Mouse (Mus musculus): ENCODE results near the gene 4632433K11Rik. TPM values are rescaled to one million over a fixed set of nuclear protein-coding genes. Genes with fewer than 3 reads are reported as not detected.
A peak's percentile ranks its signal among the peaks of the same experiment; 100 is the strongest.

Gene 4632433K11Rik
- total and polyA plus RNA-seq, 3 experiments, result not detected

DNA sequence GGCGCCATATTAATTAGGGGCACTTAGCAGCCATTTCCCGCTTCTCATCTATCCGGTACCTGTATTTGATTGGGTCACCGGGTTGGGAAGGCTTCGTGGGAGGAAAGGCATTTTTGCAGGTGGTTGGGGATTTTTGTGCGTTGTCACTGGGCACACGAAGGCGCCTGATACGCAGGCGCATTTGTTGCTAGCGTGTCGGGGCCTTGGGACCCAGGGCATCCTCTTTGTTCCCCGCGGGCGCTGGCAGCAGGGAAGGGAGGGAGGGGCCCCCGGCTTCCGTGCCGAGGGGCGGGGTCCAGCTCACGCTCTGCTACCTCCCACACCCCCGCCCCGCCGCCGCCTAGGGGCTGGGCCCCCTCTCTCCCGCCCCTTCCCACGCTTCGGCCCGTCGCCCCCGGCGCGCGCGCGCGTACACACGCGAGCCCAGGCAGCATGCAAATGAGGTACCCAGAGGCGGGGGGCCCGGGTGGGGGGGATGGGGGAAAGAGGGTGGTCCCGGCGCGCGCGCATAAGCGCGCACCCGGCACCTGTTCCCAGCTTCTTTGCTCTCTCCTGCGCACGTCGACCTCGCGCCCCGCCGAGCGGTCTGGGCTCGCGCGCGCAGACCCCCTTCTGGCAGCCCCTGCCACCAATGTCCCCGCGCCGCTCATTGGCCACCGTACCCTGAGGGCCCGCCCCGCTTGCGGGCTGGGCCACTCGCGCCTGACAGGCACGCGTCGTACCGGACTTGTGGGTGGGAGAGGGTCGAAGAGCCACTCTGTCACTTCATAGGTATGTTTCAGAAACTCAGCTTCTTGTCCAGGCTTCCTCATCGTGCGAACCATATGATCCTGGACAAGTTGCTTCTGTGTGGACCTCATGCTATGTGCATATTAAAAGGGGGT is 18.6 kb upstream of the 4632433K11Rik start, which contains the start of gene Gm44973:
Gene Gm44973, plus strand, starts transcription at position 379 of the 884 bp plus-strand sequence.
- H3K79me2 ChIP-seq (ENCODE audit: control insufficient read depth, insufficient read depth, low read length, poor library complexity), result peaks cover 2% of the 10 kb centered on the region
- H3K9me3 ChIP-seq (replicated peaks; ENCODE audit: insufficient read depth, low read length), result no peaks in the 10 kb centered on the region
- peak; percentile 96 for DNase-seq (ENCODE audit: low read depth, low spot score)
- H3K4me3 ChIP-seq (ENCODE audit: control insufficient read depth in 1 of 2, insufficient read depth in 1 of 2, low read depth in 2 of 2, low read length in 2 of 2), result peak within 1 kb of the TSS; percentile 88 to 92
- H3K4me1 ChIP-seq (ENCODE audit: control insufficient read depth in 1 of 2, insufficient read depth in 2 of 2, low read length in 2 of 2), result peaks cover 5 to 11% of the 10 kb centered on the region in 2 experiments; a peak in 3 of 4 replicates
- H3K36me3 ChIP-seq (ENCODE audit: control insufficient read depth in 1 of 2, insufficient read depth in 2 of 2, low read length in 2 of 2), result peaks cover 0 to 17% of the 10 kb centered on the region in 2 experiments; a peak in 2 of 4 replicates
- H3K27me3 ChIP-seq (ENCODE audit: control insufficient read depth in 1 of 2, insufficient read depth in 2 of 2, low read length in 2 of 2), result no peaks in the 10 kb centered on the region
- H3K27ac ChIP-seq (ENCODE audit: control insufficient read depth, low read depth, low read length), result peak within 1 kb of the TSS; percentile 97
- peak within 1 kb of the TSS; percentile 97 for H3K9ac ChIP-seq (ENCODE audit: control insufficient read depth, low read depth, low read length, poor library complexity, severe bottlenecking)
- TF ChIP-seq RAD21 (IDR thresholded peaks at IDR 0.05; ENCODE audit: low read depth, low read length) (no peak), BHLHE40 (IDR thresholded peaks at IDR 0.05; ENCODE audit: borderline replicate concordance, low read depth, low read length) (peak; percentile 67), CHD1 (IDR thresholded peaks at IDR 0.05; ENCODE audit: low read depth, low read length) (no peak), CTCF (IDR thresholded peaks at IDR 0.05 in 2 of 3, conservative IDR thresholded peaks at IDR 0.05 in 1 of 3; ENCODE audit: control insufficient read depth in 1 of 3, insufficient read depth in 1 of 3, low read depth in 2 of 3, low read length in 3 of 3, poor library complexity in 1 of 3, severe bottlenecking in 1 of 3) (no peak), ZNF384 (IDR thresholded peaks at IDR 0.05; ENCODE audit: low read depth, low read length) (no peak), MAZ (IDR thresholded peaks at IDR 0.05; ENCODE audit: low read depth, low read length) (peak; percentile 96), ZKSCAN1 (IDR thresholded peaks at IDR 0.05; ENCODE audit: low read depth, low read length) (no peak), RCOR1 (IDR thresholded peaks at IDR 0.05; ENCODE audit: low read depth, low read length) (no peak), SIN3A (IDR thresholded peaks at IDR 0.05; ENCODE audit: low read length) (peak; percentile 57), MYB (IDR thresholded peaks at IDR 0.05; ENCODE audit: low read depth, low read length) (no peak), POLR2AphosphoS2 (IDR thresholded peaks at IDR 0.05; ENCODE audit: low read length) (no peak), MAX (IDR thresholded peaks at IDR 0.05; ENCODE audit: low read length) (peak; percentile 73), POLR2AphosphoS5 (IDR thresholded peaks at IDR 0.05; ENCODE audit: borderline replicate concordance, low read depth, low read length) (no peak), GABPA (IDR thresholded peaks at IDR 0.05; ENCODE audit: low read depth, low read length) (no peak), E2F4 (IDR thresholded peaks at IDR 0.05; ENCODE audit: borderline replicate concordance, low read depth, low read length) (no peak), ZMIZ1 (IDR thresholded peaks at IDR 0.05; ENCODE audit: low read depth, low read length) (peak; percentile 43; the same call in 1 of the 2 replicates), USF1 (IDR thresholded peaks at IDR 0.05; ENCODE audit: low read depth, low read length) (no peak), NRF1 (IDR thresholded peaks at IDR 0.05; ENCODE audit: insufficient read depth, low read depth, low read length, poor library complexity, severe bottlenecking) (peak; percentile 73), MYC (IDR thresholded peaks at IDR 0.05; ENCODE audit: low read depth, low read length) (0 out of 2 replicates have a peak, but pooled peaks have one; percentile 14), SMC3 (IDR thresholded peaks at IDR 0.05; ENCODE audit: low read depth, low read length) (no peak), JUND (IDR thresholded peaks at IDR 0.05; ENCODE audit: low read depth, low read length) (no peak), CHD2 (IDR thresholded peaks at IDR 0.05; ENCODE audit: low read length) (no peak), MAFK (IDR thresholded peaks at IDR 0.05; ENCODE audit: borderline replicate concordance, low read depth, low read length) (no peak), ETS1 (IDR thresholded peaks at IDR 0.05; ENCODE audit: low read depth, low read length) (peak; percentile 23; the same call in 1 of the 2 replicates), TBP (IDR thresholded peaks at IDR 0.05; ENCODE audit: low read depth, low read length) (no peak), MXI1 (IDR thresholded peaks at IDR 0.05; ENCODE audit: low read depth, low read length) (peak; percentile 59), ZC3H11A (IDR thresholded peaks at IDR 0.05; ENCODE audit: low read depth, low read length) (no peak), USF2 (IDR thresholded peaks at IDR 0.05; ENCODE audit: borderline replicate concordance in 1 of 2, insufficient read depth in 1 of 2, low read depth in 1 of 2, low read length in 2 of 2) (no peak), GATA1 (IDR thresholded peaks at IDR 0.05; ENCODE audit: low read depth, low read length) (peak; percentile 85), MEF2A (IDR thresholded peaks at IDR 0.05; ENCODE audit: extremely low read depth, insufficient replicate concordance, low read depth, low read length, poor library complexity, severe bottlenecking) (no peak), UBTF (IDR thresholded peaks at IDR 0.05; ENCODE audit: borderline replicate concordance, insufficient read depth, low read depth, low read length) (0 out of 2 replicates have a peak, but pooled peaks have one; percentile 35), ELF1 (IDR thresholded peaks at IDR 0.05; ENCODE audit: low read depth, low read length) (peak; percentile 69), NELFE (IDR thresholded peaks at IDR 0.05; ENCODE audit: low read depth, low read length) (peak; percentile 52), TAL1 (IDR thresholded peaks at IDR 0.05; ENCODE audit: low read length) (no peak), POLR2A (IDR thresholded peaks at IDR 0.05; ENCODE audit: control insufficient read depth in 1 of 2, insufficient read depth in 1 of 2, low read depth in 1 of 2, low read length in 2 of 2, poor library complexity in 1 of 2) (peak; percentile 35 to 57; a peak in 2 of 4 replicates)
